Mouse (Mus musculus) Patski (cell line): Measurements from ENCODE around the gene Man1c1. TPM values are rescaled to one million over a fixed set of nuclear protein-coding genes. Genes with fewer than 3 reads are reported as not detected.
A peak's percentile ranks its signal among the peaks of the same experiment; 100 is the strongest.

Experiments used
- ATAC-seq: fragments of 100-300 bp; one replicate; pipeline ENCODE4 v1.8.0; 2021
- CTCF ChIA-PET: fragments of 350-600 bp; sonication (Branson Sonifier 250); formaldehyde crosslinking; loops from one replicate; lab custom pipeline; 2022; ENCODE audit warnings: inconsistent platforms; lab: Charles Lee
- POLR2A ChIA-PET: fragments of 350-600 bp; sonication (Branson Sonifier 250); formaldehyde crosslinking; loops from one replicate; lab custom pipeline; 2022; ENCODE audit warnings: antibody characterized with exemption, inconsistent platforms; lab: Charles Lee
- DNase-seq: peaks from one replicate; pipeline ENCODE4 v3.0.0-alpha.2; 2011; ENCODE audit warnings: low read depth, low spot score
- H3K27me3 ChIP-seq: fragments of 371-371 bp; one replicate; pipeline ENCODE4 v1.5.1; 2021
- CTCF ChIP-seq: fragments of 100-300 bp; IDR thresholded peaks from one replicate; pipeline ENCODE4 v1.5.1; 2021
- in situ Hi-C: fragments of 300-500 bp; cut with MboI; formaldehyde crosslinking; loops from 3 replicates; pipeline ENCODE4 v1.11.1; 2018; ENCODE audit warnings: low pct_unique_long_range_greater_than_20kb, mixed read lengths
- polyA plus RNA-seq: library from polyadenylated mRNA; unstranded; gene quantifications from one replicate; pipeline ENCODE4 v1.2.3, GENCODE M21; 2021

Man1c1 gene
- polyA plus RNA-seq, 1 experiment from 2014 or later, result 16.2 TPM

GRCm38 (mm10) chr4:134591506-134592061, 112.5 kb downstream of the Man1c1 start:
- peak; percentile 62 for ATAC-seq
- ChIA-PET CTCF (interaction anchor here (0.9 to 1.5 kb wide), 4 partner anchors 13 to 111 kb away, joined by 3 to 5 read pairs (median 4); no protein-coding TSS in a partner anchor), POLR2A (no interaction called here)
- no peak for TF ChIP-seq CTCF
- DNase-seq, result peak; percentile 95
- H3K27me3 ChIP-seq, result no peaks in the 10 kb centered on the region
- in situ Hi-C loops, result no loop called here

GRCm38 (mm10) chr4:134590227-134590926, 113.7 kb downstream of the Man1c1 start:
- DNase-seq, result no peak
- POLR2A ChIA-PET, result no interaction called here

GRCm38 (mm10) chr4:134589786-134590185, 114.3 kb downstream of the Man1c1 start:
- ChIA-PET CTCF (interaction anchor here (1.0 kb wide), 1 partner anchor 33 kb away, joined by 3 read pairs; no protein-coding TSS in a partner anchor), POLR2A (no interaction called here)
- no peak for DNase-seq
- no peak for ATAC-seq
- no peaks in the 10 kb centered on the region for H3K27me3 ChIP-seq
- in situ Hi-C loops, result no loop called here
- TF ChIP-seq CTCF, result no peak

More at GRCm38 (mm10) chr4:134590227-134590926, 113.7 kb downstream of the Man1c1 start:
- no peak for ATAC-seq
- CTCF ChIA-PET, result interaction anchor here (1.0 kb wide), 1 partner anchor 32 kb away, joined by 3 read pairs; no protein-coding TSS in a partner anchor
- TF ChIP-seq CTCF, result no peak
- in situ Hi-C loops, result no loop called here
- H3K27me3 ChIP-seq, result no peaks in the 10 kb centered on the region

GRCm38 (mm10) chr4:134588951-134589350, 115.1 kb downstream of the Man1c1 start:
- in situ Hi-C loops, result no loop called here
- no peaks in the 10 kb centered on the region for H3K27me3 ChIP-seq
- POLR2A ChIA-PET, result no interaction called here
- ATAC-seq (no peak), DNase-seq (no peak)
- no peak for TF ChIP-seq CTCF
- CTCF ChIA-PET, result no interaction called here

GRCm38 (mm10) chr4:134588287-134588686, 115.8 kb downstream of the Man1c1 start:
- in situ Hi-C loops, result no loop called here

GRCm38 (mm10) chr4:134587636-134588197, 116.4 kb downstream of the Man1c1 start:
- TF ChIP-seq CTCF, result no peak
- DNase-seq (no peak), ATAC-seq (no peak)
- in situ Hi-C loops, result no loop called here
- H3K27me3 ChIP-seq, result no peaks in the 10 kb centered on the region
- POLR2A ChIA-PET, result interaction anchor here (0.6 kb wide), 1 partner anchor 75 kb away, joined by 3 read pairs; no protein-coding TSS in a partner anchor
- CTCF ChIA-PET, result interaction anchor here (1.0 to 1.1 kb wide), 2 partner anchors 36 to 115 kb away, joined by 3 to 4 read pairs; no protein-coding TSS in a partner anchor

More at GRCm38 (mm10) chr4:134588287-134588686, 115.8 kb downstream of the Man1c1 start:
- DNase-seq (no peak), ATAC-seq (no peak)
- POLR2A ChIA-PET, result no interaction called here
- CTCF ChIA-PET, result no interaction called here
- no peak for TF ChIP-seq CTCF
- H3K27me3 ChIP-seq, result no peaks in the 10 kb centered on the region

DNA sequence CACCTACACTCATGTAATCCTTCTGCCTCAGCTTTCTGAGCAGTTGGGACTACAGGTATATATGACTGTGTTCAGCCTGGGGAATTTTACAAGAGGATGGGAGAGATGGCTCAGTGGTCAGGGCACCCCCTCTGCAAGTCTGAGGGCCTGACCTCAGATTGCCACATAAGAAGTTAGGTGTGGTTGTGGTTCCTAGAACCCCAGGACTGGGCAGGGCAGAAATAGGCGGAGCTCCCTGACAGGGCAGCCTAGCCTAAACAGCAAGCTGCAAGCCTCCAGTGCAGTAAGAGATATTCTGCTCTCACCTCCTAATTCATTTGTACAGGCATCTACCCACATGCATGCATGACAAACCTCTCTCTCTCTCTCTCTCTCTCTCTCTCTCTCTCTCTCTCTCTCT, 117.5 kb downstream of the Man1c1 start:
- H3K27me3 ChIP-seq, result no peaks in the 10 kb centered on the region
- in situ Hi-C loops, result no loop called here
- DNase-seq (no peak), ATAC-seq (no peak)
- POLR2A ChIA-PET, result no interaction called here
- no peak for TF ChIP-seq CTCF
- CTCF ChIA-PET, result interaction anchor here (1.0 kb wide), 1 partner anchor 116 kb away, joined by 4 read pairs; no protein-coding TSS in a partner anchor

DNA sequence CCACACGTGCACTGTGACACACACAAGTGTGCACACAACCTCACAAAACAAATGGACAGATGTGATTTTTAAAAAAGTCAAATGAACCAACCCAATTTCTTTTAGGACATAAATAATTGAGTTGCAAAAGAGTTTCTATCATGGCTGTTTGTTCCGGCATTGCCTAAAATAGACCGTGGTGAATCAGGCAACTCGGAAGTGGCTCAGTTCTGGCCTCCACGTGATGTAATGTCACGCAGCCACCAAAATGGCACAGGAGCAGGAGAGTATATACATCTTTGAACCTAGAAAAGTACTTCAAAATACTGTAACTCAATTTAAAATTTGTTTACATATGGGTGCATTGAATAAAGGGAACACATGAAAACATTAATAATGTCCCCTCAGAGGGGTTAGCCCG, 118.0 kb downstream of the Man1c1 start:
- ATAC-seq, result no peak
- H3K27me3 ChIP-seq, result no peaks in the 10 kb centered on the region
- ChIA-PET CTCF (no interaction called here), POLR2A (no interaction called here)
- in situ Hi-C loops, result no loop called here
- TF ChIP-seq CTCF, result no peak
- no peak for DNase-seq

- ATAC-seq (no peak), DNase-seq (no peak)
- in situ Hi-C loops, result no loop called here
- CTCF ChIA-PET, result interaction anchor here (1.1 to 1.4 kb wide), 2 partner anchors 17 to 130 kb away, joined by 3 read pairs; no protein-coding TSS in a partner anchor
- POLR2A ChIA-PET, result interaction anchor here (1.0 kb wide), 1 partner anchor 120 kb away, joined by 3 read pairs; the partner anchor contains the start of gene Man1c1
- no peaks in the 10 kb centered on the region for H3K27me3 ChIP-seq
- no peak for TF ChIP-seq CTCF
Measured at GRCm38 (mm10) chr4:134583513-134583912, 120.6 kb downstream of the Man1c1 start.

- no peak for TF ChIP-seq CTCF
- H3K27me3 ChIP-seq, result no peaks in the 10 kb centered on the region
- POLR2A ChIA-PET, result interaction anchor here (1.0 kb wide), 1 partner anchor 23 kb away, joined by 4 read pairs; no protein-coding TSS in a partner anchor
- in situ Hi-C loops, result no loop called here
- no peak for DNase-seq
- CTCF ChIA-PET, result no interaction called here
- no peak for ATAC-seq
Measured at GRCm38 (mm10) chr4:134581365-134581764, 122.7 kb downstream of the Man1c1 start.
